Mouse (Mus musculus) thymus, adult 2 months (tissue): ENCODE measurements around the gene Epgn.

Experiments
- CTCF ChIP-seq: fragments of 200-500 bp; IDR thresholded peaks from 2 replicates; pipeline ENCODE4 v1.5.1; 2012; ENCODE audit warnings: mild to moderate bottlenecking, control low read depth, low read length, moderate library complexity, borderline replicate concordance; ENCODE audit not compliant: control insufficient read depth, poor library complexity, insufficient read depth; ENCODE audit errors: extremely low read depth
- POLR2A ChIP-seq: fragments of 200-500 bp; IDR thresholded peaks from 2 replicates; pipeline ENCODE4 v1.6.1; 2012; ENCODE audit warnings: mild to moderate bottlenecking, low read length, control low read depth, moderate library complexity; ENCODE audit not compliant: control insufficient read depth, poor library complexity, insufficient read depth; ENCODE audit errors: extremely low read depth

DNA sequence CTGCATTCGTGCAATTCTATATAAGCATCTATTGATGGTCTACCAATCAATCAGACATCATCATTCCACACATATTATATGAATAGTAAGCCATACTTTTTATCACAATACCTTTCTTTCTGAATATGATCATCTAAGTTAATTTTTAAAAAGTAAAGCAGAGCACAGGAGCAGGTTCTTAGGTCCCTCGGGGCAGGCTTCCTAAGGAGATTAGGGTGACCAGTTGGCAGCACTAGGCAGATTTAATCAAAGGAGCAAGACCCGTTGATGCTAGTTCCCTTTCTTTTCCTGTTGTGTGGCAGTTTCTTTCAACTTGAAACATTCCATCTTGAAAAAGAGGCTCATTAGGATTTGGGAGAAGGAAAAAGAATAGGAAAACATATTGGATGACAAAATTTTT is 39.1 kb upstream of the Epgn start:
- TF ChIP-seq CTCF (no peak), POLR2A (no peak)
